Mouse (Mus musculus) MN1 (cell line): ENCODE results near the gene Gjd3.

Source experiments
- DNase-seq: peaks from one replicate; pipeline ENCODE4 v3.0.0-alpha.2; 2016; ENCODE audit warnings: low spot score

The Gjd3 gene

DNA sequence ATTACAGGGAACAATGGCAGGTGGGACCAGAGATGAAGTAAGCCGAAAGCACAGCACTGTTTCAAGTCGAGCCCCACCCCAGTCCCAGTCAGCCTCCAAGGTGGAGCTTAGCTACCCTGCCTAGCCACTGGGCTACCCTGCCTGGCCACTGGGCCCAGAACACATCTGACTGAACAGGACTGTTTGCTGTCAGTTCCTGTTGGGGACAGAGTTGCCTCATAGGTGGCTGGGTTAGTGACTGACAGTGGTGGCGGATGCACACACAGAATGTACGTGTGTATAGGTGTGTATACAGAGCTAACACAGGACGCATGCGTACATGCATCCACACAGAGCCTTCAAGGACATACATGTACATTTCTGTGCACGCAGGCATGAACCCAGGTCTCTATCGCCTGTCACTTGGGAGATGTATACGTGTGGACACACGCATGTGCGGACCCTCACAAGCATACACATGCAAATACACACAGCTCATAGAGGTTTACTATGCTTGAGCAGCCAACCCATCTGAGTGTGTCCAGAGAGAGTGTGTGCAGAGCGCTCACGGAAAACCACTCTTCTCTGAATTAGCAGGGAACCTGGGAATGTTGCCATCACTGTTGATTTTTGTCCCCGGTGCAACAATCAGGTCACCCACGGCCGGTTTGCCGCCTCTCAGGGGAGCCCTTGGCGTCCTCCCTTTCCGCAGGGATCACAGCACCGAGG is 1.4 kb downstream of the Gjd3 start:
- no peak for DNase-seq

DNA sequence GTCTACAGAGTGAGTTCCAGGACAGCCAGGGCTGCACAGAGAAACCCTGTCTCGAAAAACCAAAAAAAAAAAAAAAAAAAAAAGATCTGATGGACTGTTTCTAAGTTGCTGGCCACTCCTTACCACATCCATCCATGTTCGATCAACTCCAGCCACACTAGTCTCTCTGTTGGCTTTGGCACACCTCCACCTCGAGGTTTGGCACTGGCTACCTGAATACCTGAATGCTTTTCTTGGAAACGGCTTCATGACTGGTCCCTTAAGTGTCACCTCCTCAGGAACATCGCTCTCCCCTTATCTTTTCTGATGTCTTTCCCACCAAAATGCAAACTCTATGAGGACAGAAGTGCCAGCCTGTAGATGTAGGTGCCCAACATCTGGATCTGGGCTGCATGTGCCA is 3.5 kb downstream of the Gjd3 start:
- no peak for DNase-seq

DNA sequence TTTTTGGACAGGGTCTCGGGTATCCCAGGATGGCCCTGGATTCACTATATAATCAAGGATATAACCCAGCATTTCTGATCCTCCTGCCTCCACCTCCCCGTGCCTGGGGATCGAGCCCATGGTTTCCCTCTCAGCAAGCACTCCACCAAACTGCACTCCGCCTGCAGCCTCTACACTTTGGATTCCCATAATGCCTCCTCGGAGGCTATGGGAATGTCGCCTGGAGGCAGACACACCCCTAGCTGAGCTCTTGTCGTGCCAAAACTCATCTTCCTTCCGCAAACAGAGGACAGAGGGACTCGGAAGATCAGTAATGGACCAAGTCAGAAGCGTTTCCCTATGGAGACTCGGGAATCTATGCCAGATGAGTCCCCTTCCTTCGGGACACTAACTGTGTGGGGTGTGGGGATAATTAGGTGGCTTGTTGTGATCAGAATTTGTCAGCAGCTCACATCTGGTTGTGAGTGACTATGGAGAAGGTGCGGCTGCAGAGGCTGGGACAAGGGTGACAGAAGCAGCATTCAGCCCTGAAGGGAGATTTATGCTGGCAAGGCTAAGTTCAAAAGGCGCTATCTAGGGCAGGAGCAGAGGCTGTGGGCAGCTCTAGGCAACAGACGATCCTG is 4.2 kb downstream of the Gjd3 start:
- DNase-seq: no peak

DNA sequence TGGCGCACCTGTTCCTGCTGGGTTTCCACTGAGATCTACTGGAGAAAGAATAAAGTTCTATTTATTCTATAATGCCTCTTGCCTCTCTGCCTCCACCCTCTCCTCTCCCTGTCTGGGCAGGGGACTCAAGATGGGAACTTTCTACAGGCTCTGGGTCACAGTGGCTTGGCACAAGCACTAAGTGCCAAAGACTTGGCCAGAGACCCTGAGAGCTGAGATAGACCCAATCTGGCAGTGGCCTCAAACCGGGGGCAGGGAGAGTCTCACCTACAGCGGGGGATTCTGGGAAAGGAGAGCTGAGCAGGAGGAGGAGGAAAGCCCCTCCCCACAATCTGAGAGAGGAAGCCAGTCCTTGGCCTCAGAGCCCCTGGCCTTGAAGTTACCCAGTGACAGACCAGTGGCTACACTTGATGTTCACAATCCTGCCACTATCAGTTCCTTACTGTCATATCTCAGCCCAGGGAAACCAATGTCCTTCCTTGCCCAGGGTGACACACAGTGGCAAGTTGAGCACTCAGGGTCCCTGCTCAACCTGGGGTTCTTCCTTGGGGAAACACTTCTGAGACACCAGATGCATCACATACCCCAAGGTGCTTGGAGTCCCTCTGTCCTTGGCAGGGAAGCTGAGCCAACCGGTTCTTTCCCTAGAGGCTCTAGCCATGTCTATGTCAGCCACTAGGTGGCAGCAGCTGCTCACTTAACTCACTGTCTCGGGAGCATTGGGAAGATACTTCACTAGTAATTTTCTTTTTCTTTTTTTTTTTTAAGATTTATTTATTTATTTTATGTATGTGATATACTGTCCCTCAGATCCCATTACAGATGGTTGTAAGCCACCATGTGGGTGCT is 7.7 kb downstream of the Gjd3 start:
- peak; percentile 83 for DNase-seq

DNA sequence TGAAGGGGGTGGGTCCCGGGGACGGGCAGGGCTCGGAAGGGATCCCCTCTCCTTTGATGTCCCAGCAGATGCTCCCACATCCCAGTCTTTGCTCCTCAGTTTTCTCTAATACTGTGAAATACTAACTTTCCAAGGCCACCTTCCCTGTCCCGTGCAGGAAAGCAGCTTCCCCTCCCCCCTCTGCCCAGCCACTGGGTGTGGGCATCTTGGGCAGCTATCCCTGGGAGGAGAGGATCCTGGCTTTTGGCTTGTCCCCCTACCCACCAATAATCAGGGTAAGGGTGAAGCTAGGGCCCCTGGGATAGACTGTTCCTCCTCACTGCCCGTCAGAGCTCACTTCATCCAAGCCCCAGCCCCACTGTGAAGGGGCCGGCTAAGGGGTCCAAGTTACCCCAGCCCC is 8.6 kb downstream of the Gjd3 start:
- DNase-seq: no peak

DNA sequence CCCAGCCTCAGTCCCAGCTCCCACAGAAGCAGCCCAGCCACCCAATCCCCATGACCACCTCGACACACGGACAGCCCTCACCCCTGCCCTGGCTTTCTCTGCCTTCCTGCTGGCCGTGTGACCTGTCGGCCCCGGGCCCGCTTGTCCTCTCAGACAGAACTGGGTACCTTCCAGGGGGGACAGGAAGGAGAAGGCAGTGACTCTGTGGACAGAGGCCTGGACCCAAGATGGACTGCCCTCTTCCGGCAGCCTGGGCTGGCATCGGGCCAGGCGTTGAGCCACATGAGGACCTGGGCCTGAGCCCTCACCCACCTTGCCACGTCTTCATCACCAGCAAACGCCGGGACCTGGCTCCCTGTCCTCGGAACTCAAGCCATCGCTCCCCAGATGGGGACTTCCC is 9.2 kb downstream of the Gjd3 start:
- peak; percentile 72 for DNase-seq

DNA sequence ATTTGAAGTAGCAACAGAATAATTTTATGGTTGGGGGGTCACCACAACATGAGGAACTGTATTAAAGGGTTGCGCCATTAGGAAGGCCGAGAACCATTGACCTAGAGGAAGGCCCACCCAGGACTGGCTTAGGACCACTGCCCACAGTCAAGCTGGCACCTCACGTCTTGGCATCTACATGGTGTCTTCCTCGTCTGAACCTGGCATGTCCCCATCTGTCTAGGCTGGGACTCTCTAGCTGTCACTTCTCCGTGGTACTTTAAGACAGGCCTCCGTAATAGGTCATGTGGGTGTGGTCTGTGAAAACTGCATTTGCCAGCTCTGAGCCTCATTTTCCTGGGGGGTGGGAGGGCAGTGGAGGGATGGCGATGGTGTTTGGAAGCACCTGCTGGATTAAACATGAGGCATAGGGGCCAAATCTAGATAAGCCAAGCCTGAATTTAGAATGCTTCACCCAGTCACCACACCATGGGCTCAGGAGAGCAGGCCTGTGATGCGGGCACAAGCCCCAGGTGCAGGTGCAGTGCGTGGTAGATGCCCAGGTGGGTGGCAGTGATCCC is 9.9 kb downstream of the Gjd3 start:
- DNase-seq: no peak

DNA sequence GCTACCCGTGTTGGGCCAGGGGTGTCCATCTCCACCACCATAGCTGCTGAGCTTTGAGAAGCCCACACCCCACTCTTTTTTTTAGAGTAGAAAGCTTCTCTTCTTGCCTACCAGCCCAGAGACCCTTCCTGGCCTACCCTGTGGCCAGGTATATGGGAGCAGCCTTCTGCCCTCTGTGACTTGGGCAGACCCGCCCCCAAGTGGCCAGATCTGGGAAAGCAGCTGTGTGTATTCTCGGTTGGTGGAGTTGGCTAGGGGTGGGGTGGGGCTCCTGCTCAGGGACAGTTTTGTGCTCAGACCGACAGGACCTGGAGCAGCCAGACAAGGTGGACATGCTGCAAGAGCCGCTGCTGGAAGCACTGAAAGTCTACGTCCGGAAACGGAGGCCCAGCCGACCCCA is 10.6 kb downstream of the Gjd3 start:
- peak; percentile 86 for DNase-seq

DNA sequence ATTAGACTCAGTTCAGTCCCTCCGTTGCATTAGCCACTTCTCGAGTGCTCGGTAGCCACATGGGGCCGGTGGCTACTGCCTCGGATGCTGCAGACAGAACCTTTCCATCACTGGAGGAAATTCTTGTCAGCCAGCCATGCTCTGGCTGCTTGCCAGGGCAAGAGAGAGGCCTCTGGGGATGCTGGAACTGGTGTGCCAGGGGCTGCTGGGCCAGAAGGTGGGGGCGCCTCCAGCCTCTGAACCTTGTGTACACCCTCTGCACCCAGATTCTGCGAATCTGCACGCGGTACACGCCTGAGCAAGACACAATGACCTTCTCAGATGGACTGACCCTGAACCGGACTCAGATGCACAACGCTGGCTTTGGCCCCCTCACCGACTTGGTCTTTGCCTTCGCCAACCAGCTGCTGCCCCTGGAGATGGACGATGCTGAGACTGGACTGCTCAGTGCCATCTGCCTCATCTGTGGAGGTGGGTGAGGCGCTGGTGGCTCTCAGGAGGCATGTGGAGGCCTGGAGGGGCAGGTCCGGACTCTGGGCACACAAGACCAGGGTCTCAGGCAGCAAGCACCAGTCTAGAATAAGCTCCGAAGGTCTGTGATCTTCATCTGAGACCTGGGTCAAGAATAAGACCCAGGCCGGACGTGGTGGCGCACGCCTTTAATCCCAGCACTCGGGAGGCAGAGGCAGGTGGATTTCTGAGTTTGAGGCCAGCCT is 11.3 kb downstream of the Gjd3 start:
- peak; percentile 78 for DNase-seq

DNA sequence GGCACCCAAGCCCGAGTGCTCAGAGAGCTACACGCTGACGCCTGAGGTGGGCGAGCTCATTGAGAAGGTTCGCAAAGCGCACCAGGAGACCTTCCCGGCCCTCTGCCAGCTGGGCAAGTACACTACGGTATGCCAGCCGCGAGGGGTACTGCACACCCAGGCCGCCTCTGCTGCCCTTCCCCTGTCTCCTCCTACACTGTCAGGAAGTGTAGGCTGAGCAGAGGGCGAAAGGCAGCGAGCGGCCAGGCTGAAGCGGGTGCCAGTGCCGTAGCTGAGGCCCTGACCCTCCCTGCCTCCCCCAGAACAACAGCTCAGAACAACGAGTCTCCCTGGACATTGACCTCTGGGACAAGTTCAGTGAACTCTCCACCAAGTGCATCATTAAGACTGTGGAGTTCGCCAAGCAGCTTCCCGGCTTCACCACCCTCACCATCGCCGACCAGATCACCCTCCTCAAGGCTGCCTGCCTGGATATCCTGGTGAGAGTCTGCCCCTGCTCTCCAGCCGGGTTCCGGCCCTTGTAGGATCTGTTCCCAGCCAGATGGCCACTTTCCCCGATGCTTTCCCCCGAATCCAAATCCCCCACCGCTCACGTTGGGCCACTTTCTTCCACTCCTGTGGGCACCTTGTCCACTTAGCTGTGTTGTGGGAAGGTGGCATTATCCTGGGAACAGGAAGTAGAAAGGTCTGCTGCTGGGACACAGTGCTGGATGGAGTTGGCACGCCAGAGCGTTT is 12.5 kb downstream of the Gjd3 start:
- DNase-seq: peak; percentile 67

DNA sequence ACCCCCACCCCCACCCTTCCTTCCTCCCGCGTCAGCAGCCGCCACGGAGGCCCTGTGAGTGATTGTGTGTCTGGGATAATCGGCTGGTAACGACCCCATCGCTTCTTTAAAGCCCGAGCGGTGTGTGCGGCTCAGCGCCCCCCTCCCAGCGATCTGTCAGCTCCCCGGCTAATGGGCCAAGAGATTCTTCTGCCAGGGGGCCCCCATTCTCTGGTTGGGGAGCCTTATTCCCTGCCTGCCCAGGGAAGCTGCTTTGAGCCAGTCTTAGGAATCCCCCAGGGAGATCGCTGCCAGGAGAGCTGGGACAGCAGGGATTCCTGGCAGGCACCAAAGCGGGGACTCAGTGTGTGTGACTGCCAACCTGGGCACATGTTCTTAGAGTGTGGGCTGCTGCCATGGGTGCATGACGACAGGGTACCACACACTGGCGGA is 13.3 kb downstream of the Gjd3 start:
- peak; percentile 82 for DNase-seq

DNA sequence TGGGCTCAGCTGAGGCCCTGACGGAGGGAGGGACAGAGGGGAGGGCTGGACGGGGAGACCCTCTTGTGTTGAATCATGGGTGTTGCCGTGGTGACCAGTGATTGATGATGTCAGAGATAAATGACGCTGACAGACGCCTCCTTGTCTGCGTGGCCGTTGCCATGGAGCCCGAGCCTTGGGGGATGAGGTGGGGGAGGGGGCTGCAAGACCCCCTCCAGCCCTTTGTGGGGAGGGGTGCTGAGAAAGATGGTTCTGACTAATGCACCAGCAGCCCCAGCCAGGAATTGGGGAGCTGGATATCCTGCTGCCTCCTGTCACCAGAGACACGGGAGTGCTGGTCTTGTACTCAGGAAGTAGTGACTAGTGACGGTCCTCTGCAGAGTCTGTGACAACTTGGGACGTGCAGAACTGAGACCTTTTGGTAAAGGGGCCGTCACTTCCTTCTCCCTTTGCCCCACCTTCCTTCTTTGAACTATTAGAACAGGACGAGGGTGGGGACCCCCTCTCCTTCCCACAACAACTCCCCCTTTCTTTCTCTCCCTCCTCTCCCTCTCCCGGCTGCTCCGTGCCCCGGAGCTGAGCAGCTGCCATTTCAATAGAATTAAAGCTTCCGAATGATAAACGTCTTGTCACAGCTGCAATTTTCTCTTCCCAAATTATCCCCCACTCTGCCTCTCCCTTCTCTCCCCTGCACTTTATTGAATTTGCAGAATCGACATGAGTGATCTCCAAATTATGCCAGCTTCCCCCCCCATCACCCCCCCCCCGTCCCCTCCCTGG is 13.9 kb downstream of the Gjd3 start:
- DNase-seq: peak; percentile 49

DNA sequence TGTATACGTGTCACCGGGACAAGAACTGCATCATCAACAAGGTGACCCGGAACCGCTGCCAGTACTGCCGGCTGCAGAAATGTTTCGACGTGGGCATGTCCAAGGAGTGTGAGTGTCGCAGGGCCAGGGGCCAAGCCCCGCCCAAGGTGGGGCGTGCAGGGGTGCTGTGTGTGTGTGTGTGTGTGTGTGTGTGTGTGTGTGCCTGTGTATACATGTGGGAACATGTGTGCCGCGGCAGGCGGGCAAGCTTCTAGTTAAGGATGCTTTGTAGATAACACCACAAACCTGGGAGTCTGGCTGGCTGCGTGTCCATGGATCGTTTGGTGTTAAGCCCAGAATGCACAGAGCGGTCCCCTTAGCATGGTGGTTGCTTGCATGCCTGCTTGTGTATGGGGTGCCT is 14.7 kb downstream of the Gjd3 start:
- DNase-seq: no peak

DNA sequence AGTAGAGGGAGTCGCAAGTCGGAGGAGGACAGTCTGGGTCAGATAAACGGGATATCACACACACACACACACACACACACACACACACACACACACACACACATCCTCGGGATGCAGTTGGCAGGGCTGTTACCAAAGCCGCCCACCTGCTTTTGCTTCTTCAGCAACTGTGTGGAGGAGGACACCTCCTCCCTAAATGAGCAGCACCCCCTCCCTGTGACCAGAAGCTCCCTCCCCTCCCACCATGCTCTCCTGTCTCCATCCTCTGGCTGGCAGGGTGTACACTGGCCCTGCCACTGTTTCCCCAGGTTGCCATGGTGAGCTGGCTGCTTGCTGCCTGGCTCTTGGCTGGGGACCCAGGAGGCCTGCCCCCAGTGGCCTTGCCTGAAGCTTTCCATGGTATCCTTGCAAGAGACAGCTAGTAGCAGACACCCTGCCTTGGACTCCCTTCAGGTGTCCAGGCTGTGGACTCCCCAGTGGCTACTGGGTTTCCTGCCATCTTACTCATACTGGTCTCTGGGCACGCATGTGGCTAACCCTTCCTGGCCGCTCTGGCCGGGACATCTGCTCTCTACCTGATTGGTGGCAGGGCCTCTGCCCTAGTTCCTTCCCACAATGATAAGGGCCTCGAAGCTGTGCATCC is 16.2 kb downstream of the Gjd3 start:
- DNase-seq: peak; percentile 93

DNA sequence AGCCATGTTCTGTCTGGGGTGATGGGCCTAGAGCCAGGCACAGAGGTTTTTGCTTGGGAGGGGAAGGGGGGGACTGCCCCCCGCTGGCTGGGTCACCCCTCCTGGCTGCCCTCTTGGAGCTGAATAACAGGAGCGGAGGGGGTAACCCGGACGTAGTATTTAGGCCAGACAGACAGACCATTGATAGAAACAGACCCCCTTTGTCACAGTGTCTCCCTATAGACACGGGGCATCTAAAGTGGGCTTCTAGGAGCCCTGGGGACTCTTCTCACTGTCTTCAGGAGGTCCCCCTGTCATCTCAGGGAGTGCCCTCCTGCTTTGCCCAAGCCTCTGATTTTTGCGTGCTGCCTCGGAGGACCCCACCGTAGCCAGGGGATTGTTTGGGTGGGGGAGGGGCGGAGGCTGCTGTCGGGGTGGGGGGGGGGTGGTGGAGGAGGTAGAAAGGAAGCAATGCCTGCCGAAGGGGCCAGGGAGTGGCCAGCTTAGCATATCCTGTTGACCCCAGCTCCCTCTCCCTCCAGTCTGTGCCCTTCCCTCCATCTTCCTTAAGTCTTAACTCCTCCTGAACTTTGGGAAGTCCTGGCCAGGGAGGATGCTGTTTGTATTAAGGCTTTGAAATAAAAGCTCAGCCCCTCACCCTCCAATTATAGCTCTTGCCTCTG is 17.3 kb downstream of the Gjd3 start:
- no peak for DNase-seq

DNA sequence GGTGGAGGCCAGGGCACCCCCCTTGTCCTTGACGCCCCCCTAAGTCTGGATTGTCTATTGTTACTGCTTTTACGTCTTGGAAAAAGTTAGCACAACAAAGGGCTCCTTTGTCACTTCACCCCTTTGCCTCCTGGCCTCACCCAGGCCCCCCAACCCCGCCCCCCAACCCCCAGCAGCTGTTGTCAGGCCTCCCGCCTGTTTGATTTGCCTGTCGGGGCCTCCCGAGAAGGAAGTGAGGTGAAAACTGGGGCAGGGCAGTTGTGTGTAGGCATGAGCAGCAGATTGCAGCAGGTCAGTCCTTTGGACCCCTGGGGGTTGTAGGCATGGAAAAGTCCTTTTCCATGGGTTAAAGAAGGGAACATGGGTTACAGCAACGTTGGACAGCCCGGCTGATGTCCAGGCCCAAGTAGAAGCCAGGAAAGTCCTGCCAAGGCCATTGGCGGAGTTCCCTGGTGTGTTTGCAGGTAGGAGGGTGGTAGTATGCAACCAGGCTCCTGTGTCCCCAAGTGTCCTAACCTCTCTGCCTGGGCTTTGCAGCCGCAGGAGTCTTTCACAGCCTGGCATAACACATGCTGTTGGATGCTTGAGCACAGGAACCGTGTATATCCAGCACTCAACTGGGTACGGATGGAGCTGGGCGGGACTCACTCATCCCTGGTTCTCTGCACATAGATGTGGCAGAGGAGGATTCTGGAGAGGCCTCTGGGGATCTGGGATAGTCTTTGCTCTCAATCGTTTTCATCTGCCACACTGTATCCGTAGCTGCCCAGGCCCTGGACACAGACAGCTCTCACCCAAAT is 18.0 kb downstream of the Gjd3 start:
- DNase-seq: peak; percentile 58

DNA sequence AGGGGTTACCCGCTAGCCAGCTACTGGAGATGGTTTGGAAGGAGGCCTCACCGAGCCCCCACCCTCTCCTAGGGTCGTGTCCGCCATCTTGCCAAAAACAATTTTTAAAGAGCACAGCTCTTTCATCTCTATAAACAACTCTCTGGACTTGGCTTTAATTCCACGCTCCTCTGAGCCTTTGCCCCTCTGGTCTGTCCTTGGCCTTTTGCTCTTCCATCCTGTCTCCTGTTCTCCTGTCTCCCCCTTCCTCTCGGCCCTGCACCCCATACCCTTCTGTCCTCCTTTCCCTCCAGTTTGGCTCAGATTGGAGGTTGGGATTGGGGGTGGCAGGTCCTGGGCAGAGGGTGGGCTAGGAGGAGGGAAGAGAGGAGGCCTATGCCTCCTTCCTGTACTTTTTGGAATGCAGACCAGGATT is 18.6 kb downstream of the Gjd3 start:
- DNase-seq: no peak

DNA sequence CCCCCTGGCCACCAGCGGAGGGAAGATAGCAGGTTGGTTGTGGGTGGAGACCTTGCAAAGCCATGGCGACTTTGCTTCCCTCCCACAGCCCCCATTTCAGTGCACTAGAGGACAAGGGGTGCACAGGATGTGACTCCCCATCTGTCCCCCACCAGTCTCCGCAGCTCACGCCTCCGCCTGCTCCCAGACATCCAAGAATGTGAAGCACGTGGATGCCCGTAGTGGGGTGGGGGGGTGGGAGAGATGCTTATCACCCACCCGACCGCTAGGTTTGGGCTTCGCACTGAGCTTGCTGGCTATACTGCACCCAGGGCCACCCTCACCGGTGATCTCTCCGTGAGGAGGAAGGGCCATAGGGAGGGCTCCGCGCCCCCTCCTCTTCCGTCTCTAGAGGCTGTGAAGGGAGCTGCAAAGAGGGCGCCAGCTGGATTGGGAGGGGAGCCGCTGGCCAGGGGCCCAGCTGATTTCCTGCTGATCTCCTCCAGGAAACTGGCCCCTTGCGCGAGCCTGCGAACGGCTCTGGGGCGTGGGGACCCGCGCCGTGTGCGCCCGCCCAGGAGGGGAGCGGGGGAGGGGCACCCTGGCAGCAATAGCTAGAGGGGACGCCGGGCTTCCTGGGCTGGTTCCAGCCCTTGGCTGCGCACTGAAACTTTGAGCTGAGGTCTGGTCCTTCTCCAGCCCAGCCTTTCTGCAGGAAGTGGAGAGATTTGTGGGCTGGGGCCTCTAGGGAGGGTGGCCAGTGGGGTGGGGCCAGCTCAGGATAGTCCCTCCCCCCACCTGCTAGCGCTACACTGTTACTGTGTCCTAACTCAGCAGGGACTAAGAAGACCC is 19.4 kb downstream of the Gjd3 start:
- peak; percentile 86 for DNase-seq
